17 mouse cellular contexts compared by ENCODE assay signal in genomic region chr2:69745091-69745490, GRCm38 (mm10). TPM values are rescaled to one million over a fixed set of nuclear protein-coding genes. Genes with fewer than 3 reads are reported as not detected.
DNase-seq lines count a peak whose midpoint lies in the region; ATAC-seq and TF ChIP-seq lines count a peak whose summit lies in the region.
"Had no signal": no experiment of that assay in that cellular context is flagged by ENCODE, and none has a peak within 500 bp of the region (broad histone marks: within the 10 kb centered on the region; RNA-seq: fewer than 3 reads in every experiment).

No protein-coding gene starts in this region.

- no peaks in the 10 kb centered on the region for H3K4me1 ChIP-seq in forebrain, postnatal 0 days (ENCODE audit: insufficient read depth)
- no peaks in the 10 kb centered on the region for H3K4me1 ChIP-seq in forebrain, embryonic 13.5 days
- no peaks in the 10 kb centered on the region for H3K4me1 ChIP-seq in liver, adult 2 months (ENCODE audit: control insufficient read depth, insufficient read depth, low read length)
- no peaks in the 10 kb centered on the region for H3K4me1 ChIP-seq in liver, embryonic 11.5 days (replicated peaks; ENCODE audit: control insufficient read depth, insufficient read depth, low read length)
- H3K4me1 ChIP-seq in bone marrow, adult 2 months (ENCODE audit: control insufficient read depth, insufficient read depth, low read length) = no peaks in the 10 kb centered on the region
- H3K4me1 ChIP-seq: embryonic facial prominence, embryonic 10.5 days; lung, embryonic 15.5 days had no signal

- ATAC-seq in forebrain, postnatal 0 days = no peak
- ATAC-seq in forebrain, embryonic 13.5 days = no peak
- ATAC-seq in liver, embryonic 11.5 days (replicated peaks; ENCODE audit: low FRiP score) = no peak

- H3K27me3 ChIP-seq in forebrain, postnatal 0 days (ENCODE audit: insufficient read depth, low read length) = no peaks in the 10 kb centered on the region
- no peaks in the 10 kb centered on the region for H3K27me3 ChIP-seq in forebrain, embryonic 13.5 days
- no peaks in the 10 kb centered on the region for H3K27me3 ChIP-seq in liver, adult 2 months (ENCODE audit: control insufficient read depth, insufficient read depth, low read length)
- H3K27me3 ChIP-seq in liver, embryonic 11.5 days (replicated peaks; ENCODE audit: control insufficient read depth, insufficient read depth, low read length) = no peaks in the 10 kb centered on the region
- H3K27me3 ChIP-seq: lung, embryonic 15.5 days had no signal

- peaks cover 2% of the 10 kb centered on the region; the same call in 1 of the 2 replicates for H3K79me2 ChIP-seq in liver, adult 2 months (ENCODE audit: control insufficient read depth, insufficient read depth, low read length)

- H3K9me3 ChIP-seq in forebrain, postnatal 0 days (ENCODE audit: low read length) = no peaks in the 10 kb centered on the region
- H3K9me3 ChIP-seq in forebrain, embryonic 13.5 days (replicated peaks) = 0 out of 2 replicates have a peak, but pooled peaks cover 6% of the 10 kb centered on the region
- no peaks in the 10 kb centered on the region for H3K9me3 ChIP-seq in liver, embryonic 11.5 days (ENCODE audit: control insufficient read depth, low read length)
- H3K9me3 ChIP-seq: lung, embryonic 15.5 days had no signal

- no peak overlapping the region for H3K4me3 ChIP-seq in forebrain, postnatal 0 days (ENCODE audit: low read depth, low read length)
- no peak overlapping the region for H3K4me3 ChIP-seq in forebrain, embryonic 13.5 days
- no peak overlapping the region for H3K4me3 ChIP-seq in liver, adult 2 months (ENCODE audit: insufficient read depth, low read depth, low read length)
- H3K4me3 ChIP-seq in liver, embryonic 11.5 days (ENCODE audit: low read depth, low read length) = no peak overlapping the region
- H3K4me3 ChIP-seq in bone marrow, adult 2 months (replicated peaks; ENCODE audit: control insufficient read depth, low read depth, low read length) = no peak overlapping the region
- H3K4me3 ChIP-seq: embryonic facial prominence, embryonic 10.5 days; lung, embryonic 15.5 days had no signal

- peak; percentile 37 for TF ChIP-seq CTCF in forebrain, postnatal 0 days (IDR thresholded peaks at IDR 0.05; ENCODE audit: low read depth)
- TF ChIP-seq CTCF in liver, adult 2 months (IDR thresholded peaks at IDR 0.05; ENCODE audit: low read depth, low read length) = peak; percentile 18; the same call in 1 of the 2 replicates
- TF ChIP-seq CTCF in bone marrow, adult 2 months (IDR thresholded peaks at IDR 0.05; ENCODE audit: control insufficient read depth, insufficient read depth, low read length) = peak; percentile 26

- DNase-seq in forebrain, postnatal 0 days = no peak
- DNase-seq in liver, adult 2 months (ENCODE audit: extremely low read depth, low read depth, low spot score) = no peak
- no peak for DNase-seq in liver, embryonic 11.5 days (ENCODE audit: low spot score)
- DNase-seq in B cell, adult 2 months = peak; percentile 27 to 29
- no peak for DNase-seq in neural tube, embryonic 10.5 days (ENCODE audit: extremely low spot score, low spot score)
- DNase-seq in adrenal gland, adult 18-20 months (ENCODE audit: low spot score in 2 of 2) = no peak
- DNase-seq: cerebellum, postnatal 14 days; heart, adult 18-20 months; heart, postnatal 10 days; kidney, postnatal 14 days; left cerebral cortex, postnatal 4 days; right cerebral cortex, postnatal 14 days; thymus, adult 18-20 months had no signal

- H3K36me3 ChIP-seq in forebrain, postnatal 0 days (ENCODE audit: insufficient read depth) = peaks cover 30% of the 10 kb centered on the region
- peaks cover 66% of the 10 kb centered on the region for H3K36me3 ChIP-seq in forebrain, embryonic 13.5 days (ENCODE audit: poor library complexity, severe bottlenecking)
- peaks cover 45% of the 10 kb centered on the region for H3K36me3 ChIP-seq in liver, adult 2 months (ENCODE audit: control insufficient read depth, insufficient read depth, low read length)
- H3K36me3 ChIP-seq in liver, embryonic 11.5 days (ENCODE audit: control insufficient read depth, insufficient read depth, low read length) = peaks cover 24% of the 10 kb centered on the region

- no peak for TF ChIP-seq POLR2A in liver, adult 2 months (IDR thresholded peaks at IDR 0.05; ENCODE audit: extremely low read depth, insufficient read depth, low read length)
- TF ChIP-seq POLR2A in bone marrow, adult 2 months (IDR thresholded peaks at IDR 0.05; ENCODE audit: borderline replicate concordance, control insufficient read depth, low read depth, low read length) = no peak

- no peak overlapping the region for H3K9ac ChIP-seq in forebrain, postnatal 0 days
- no peak overlapping the region for H3K9ac ChIP-seq in forebrain, embryonic 13.5 days
- no peak overlapping the region for H3K9ac ChIP-seq in liver, adult 2 months (ENCODE audit: low read depth, low read length)
- no peak overlapping the region for H3K9ac ChIP-seq in liver, embryonic 11.5 days (ENCODE audit: low read depth, low read length)
- H3K9ac ChIP-seq: lung, embryonic 15.5 days had no signal

- no peak overlapping the region for H3K4me2 ChIP-seq in forebrain, postnatal 0 days (ENCODE audit: low read depth)
- no peak overlapping the region for H3K4me2 ChIP-seq in forebrain, embryonic 13.5 days
- no peak overlapping the region for H3K4me2 ChIP-seq in liver, embryonic 11.5 days
- H3K4me2 ChIP-seq: lung, embryonic 15.5 days had no signal

- 87% methylated on average over 1 of the region's 1 CpGs for WGBS in forebrain, postnatal 0 days
- WGBS in forebrain, embryonic 13.5 days = 96% methylated on average over 1 of the region's 1 CpGs
- WGBS in liver, adult 2 months = 92% methylated on average over 1 of the region's 1 CpGs
- WGBS in liver, embryonic 11.5 days = 86% methylated on average over 1 of the region's 1 CpGs
- WGBS in bone marrow, adult 2 months = 79% methylated on average over 1 of the region's 1 CpGs

- H3K27ac ChIP-seq in forebrain, postnatal 0 days (ENCODE audit: low read depth, low read length) = no peak overlapping the region
- no peak overlapping the region for H3K27ac ChIP-seq in forebrain, embryonic 13.5 days
- H3K27ac ChIP-seq in liver, adult 2 months (replicated peaks; ENCODE audit: insufficient read depth, low read depth, low read length) = no peak overlapping the region
- H3K27ac ChIP-seq in liver, embryonic 11.5 days (ENCODE audit: low read depth, low read length) = no peak overlapping the region
- H3K27ac ChIP-seq in bone marrow, adult 2 months (ENCODE audit: control insufficient read depth, insufficient read depth, low read depth, low read length, poor library complexity) = no peak overlapping the region
- H3K27ac ChIP-seq: embryonic facial prominence, embryonic 10.5 days; lung, embryonic 15.5 days had no signal

RNA-seq across cellular contexts. Expression of gene Ppig, which starts 22.7 kb away (rescaled TPM):
- total RNA-seq in forebrain, postnatal 0 days (2014; rRNA removed) = 13.2 and 18.7 TPM in 2 replicates
- 88.0 and 125 TPM in 2 replicates for polyA plus RNA-seq in forebrain, postnatal 0 days (2015; fragmentation: Nextera tagmentation; extraction: Ambion mirVana)
- polyA plus RNA-seq in forebrain, embryonic 13.5 days (2015; fragmentation: Nextera tagmentation; extraction: Ambion mirVana) = 139 and 147 TPM in 2 replicates
- 9.3 and 9.7 TPM in 2 replicates for total RNA-seq in liver, adult 2 months (2014; rRNA removed)
- polyA plus RNA-seq in liver, adult 2 months (2012; rRNA removed) = 0.91 and 1.3 TPM in 2 replicates
- polyA plus RNA-seq in liver, embryonic 11.5 days (2014; fragmentation: Nextera tagmentation; extraction: Ambion mirVana) = 98.3 and 110 TPM in 2 replicates
- polyA plus RNA-seq in bone marrow, adult 2 months (2011; ENCODE audit: insufficient read depth, insufficient read length, low replicate concordance, missing spikeins) = 43.1 and 83.4 TPM in 2 replicates
- 10 to 100 TPM; 61.5 to 65.5 TPM for total RNA-seq in adrenal gland, adult 18-20 months (2021)

RNA-seq across cellular contexts. Expression of gene Fastkd1, which starts 31.8 kb away (rescaled TPM):
- total RNA-seq in forebrain, postnatal 0 days (2014; rRNA removed) = 21.3 and 24.4 TPM in 2 replicates
- 8.8 and 12.7 TPM in 2 replicates for polyA plus RNA-seq in forebrain, postnatal 0 days (2015; fragmentation: Nextera tagmentation; extraction: Ambion mirVana)
- 14.1 and 14.5 TPM in 2 replicates for polyA plus RNA-seq in forebrain, embryonic 13.5 days (2015; fragmentation: Nextera tagmentation; extraction: Ambion mirVana)
- total RNA-seq in liver, adult 2 months (2014; rRNA removed) = 14.4 TPM in 2 replicates
- 6.5 and 6.8 TPM in 2 replicates for polyA plus RNA-seq in liver, adult 2 months (2012; rRNA removed)
- polyA plus RNA-seq in liver, embryonic 11.5 days (2014; fragmentation: Nextera tagmentation; extraction: Ambion mirVana) = 16.0 and 17.0 TPM in 2 replicates
- 2.0 and 5.9 TPM in 2 replicates for polyA plus RNA-seq in bone marrow, adult 2 months (2011; ENCODE audit: insufficient read depth, insufficient read length, low replicate concordance, missing spikeins)
- 10 to 100 TPM; 20.8 to 22.3 TPM for total RNA-seq in adrenal gland, adult 18-20 months (2021)

RNA-seq across cellular contexts. Expression of gene Ccdc173, which starts 44.3 kb away (rescaled TPM):
- 1.3 and 2.8 TPM in 2 replicates for total RNA-seq in forebrain, postnatal 0 days (2014; rRNA removed)
- 1.2 and 1.4 TPM in 2 replicates for polyA plus RNA-seq in forebrain, postnatal 0 days (2015; fragmentation: Nextera tagmentation; extraction: Ambion mirVana)
- 3.9 and 4.6 TPM in 2 replicates for polyA plus RNA-seq in forebrain, embryonic 13.5 days (2015; fragmentation: Nextera tagmentation; extraction: Ambion mirVana)
- total RNA-seq in liver, adult 2 months (2014; rRNA removed) = 0.13 and 0.37 TPM in 2 replicates
- not detected in 2 replicates for polyA plus RNA-seq in liver, adult 2 months (2012; rRNA removed)
- 1.2 and 1.4 TPM in 2 replicates for polyA plus RNA-seq in liver, embryonic 11.5 days (2014; fragmentation: Nextera tagmentation; extraction: Ambion mirVana)
- 1.1 and 1.9 TPM in 2 replicates for polyA plus RNA-seq in bone marrow, adult 2 months (2011; ENCODE audit: insufficient read depth, insufficient read length, low replicate concordance, missing spikeins)
- 1 to 10 TPM; 1.1 to 1.3 TPM for total RNA-seq in adrenal gland, adult 18-20 months (2021)

RNA-seq across cellular contexts. Expression of gene Phospho2, which starts 44.3 kb away (rescaled TPM):
- 39.2 and 40.8 TPM in 2 replicates for total RNA-seq in forebrain, postnatal 0 days (2014; rRNA removed)
- polyA plus RNA-seq in forebrain, postnatal 0 days (2015; fragmentation: Nextera tagmentation; extraction: Ambion mirVana) = 29.8 and 32.3 TPM in 2 replicates
- 37.4 and 37.5 TPM in 2 replicates for polyA plus RNA-seq in forebrain, embryonic 13.5 days (2015; fragmentation: Nextera tagmentation; extraction: Ambion mirVana)
- total RNA-seq in liver, adult 2 months (2014; rRNA removed) = 29.6 and 34.4 TPM in 2 replicates
- 36.0 and 39.8 TPM in 2 replicates for polyA plus RNA-seq in liver, adult 2 months (2012; rRNA removed)
- 24.9 and 25.2 TPM in 2 replicates for polyA plus RNA-seq in liver, embryonic 11.5 days (2014; fragmentation: Nextera tagmentation; extraction: Ambion mirVana)
- polyA plus RNA-seq in bone marrow, adult 2 months (2011; ENCODE audit: insufficient read depth, insufficient read length, low replicate concordance, missing spikeins) = 6.6 and 13.8 TPM in 2 replicates
- total RNA-seq in adrenal gland, adult 18-20 months (2021) = 10 to 100 TPM; 27.7 to 28.4 TPM

Comparison
In these comparisons a context has a peak if more than half of its experiments do, and no peak if none do; other contexts are left out.
1. RNA of gene Ppig, which starts 22.7 kb away (polyA plus RNA-seq): 139 to 147 TPM in forebrain, embryonic 13.5 days, 88.0 to 125 TPM in forebrain, postnatal 0 days, 98.3 to 110 TPM in liver, embryonic 11.5 days and 43.1 to 83.4 TPM in bone marrow, adult 2 months; 0.91 to 1.3 TPM in liver, adult 2 months; every median in the first group is over 10 times any median in the second.
2. DNase-seq: peak in B cell, adult 2 months (2 of 2); none in forebrain, postnatal 0 days (single experiment), liver, adult 2 months (single experiment), liver, embryonic 11.5 days (single experiment), neural tube, embryonic 10.5 days (single experiment) and adrenal gland, adult 18-20 months (0 of 2).
3. Peak in every context shown above with its lines, with median percentiles within 50 percentile points of each other: CTCF ChIP-seq.